Mouse (Mus musculus) myocyte (in vitro differentiated cells): Measurements from ENCODE around the gene Vmn1r9.
"Not testable (repeated sequence)": the region's sequence is repeated elsewhere in the genome, so short reads cannot be mapped to it uniquely, and the experiment has no call there.

Source experiments
- CEBPB ChIP-seq: IDR thresholded peaks from 2 replicates; pipeline ENCODE4 v1.6.1; 2011; ENCODE audit warnings: mild to moderate bottlenecking, moderate library complexity; ENCODE audit not compliant: poor library complexity, insufficient read depth, severe bottlenecking
- MAX ChIP-seq: IDR thresholded peaks from one replicate; pipeline ENCODE4 v1.6.1; 2011; ENCODE audit warnings: low read depth, mild to moderate bottlenecking, control low read depth
- MYOD1 ChIP-seq, 3 experiments: IDR thresholded peaks; one replicate each; pipeline ENCODE4 v1.6.1; 2011; ENCODE audit warnings: control low read depth in 2 of 3, low read depth in 2 of 3, mild to moderate bottlenecking in 2 of 3, moderate library complexity in 1 of 3; ENCODE audit not compliant: insufficient read length in 2 of 3, control insufficient read depth in 1 of 3
- POLR2A ChIP-seq: IDR thresholded peaks from one replicate; pipeline ENCODE4 v1.6.1; 2011; ENCODE audit warnings: low read depth, mild to moderate bottlenecking, control low read depth, moderate library complexity; ENCODE audit not compliant: insufficient read length
- REST ChIP-seq: IDR thresholded peaks from one replicate; pipeline ENCODE4 v1.6.1; 2011; ENCODE audit warnings: mild to moderate bottlenecking, control low read depth, moderate library complexity; ENCODE audit not compliant: insufficient read depth, insufficient read length

- not testable (repeated sequence) for TF ChIP-seq MYOD1 (IDR thresholded peaks at IDR 0.05; ENCODE audit: control insufficient read depth in 1 of 3, insufficient read length in 2 of 3, low read depth in 2 of 3); MAX; REST; POLR2A; CEBPB
Observed at GRCm38 (mm10) chr6:57025224-57025623, 41.4 kb upstream of the Vmn1r9 start, which contains the start of gene Vmn1r7.
